Mouse (Mus musculus) induced T-regulatory cell, adult 2 months (primary cell): ENCODE data around the gene Rgs12.
A peak's percentile ranks its signal among the peaks of the same experiment; 100 is the strongest.

Source experiments
- DNase-seq: peaks from one replicate; pipeline ENCODE4 v3.0.0-alpha.2; 2012; ENCODE audit warnings: low read depth

The Rgs12 gene

GRCm38 (mm10) chr5:35033068-35033467, 83.8 kb downstream of the Rgs12 start:
- DNase-seq = peak; percentile 34

- DNase-seq = no peak
Measured at GRCm38 (mm10) chr5:35033619-35034018, 84.4 kb downstream of the Rgs12 start.

GRCm38 (mm10) chr5:35035141-35035540, 85.9 kb downstream of the Rgs12 start:
- no peak for DNase-seq

GRCm38 (mm10) chr5:35035795-35036194, 86.5 kb downstream of the Rgs12 start:
- DNase-seq = no peak

- no peak for DNase-seq
Measured at GRCm38 (mm10) chr5:35037438-35037837, 88.2 kb downstream of the Rgs12 start.

GRCm38 (mm10) chr5:35041268-35041829, 92.1 kb downstream of the Rgs12 start, which contains the start of gene Hgfac:
TSS of gene Hgfac (plus strand) at chr5:35041509.
- no peak for DNase-seq

- DNase-seq = peak; percentile 55
Measured at GRCm38 (mm10) chr5:35042431-35043109, 93.3 kb downstream of the Rgs12 start.

- peak; percentile 88 for DNase-seq
Measured at GRCm38 (mm10) chr5:35043110-35043451, 93.8 kb downstream of the Rgs12 start.

GRCm38 (mm10) chr5:35050541-35050940, 101.3 kb downstream of the Rgs12 start:
- no peak for DNase-seq

- DNase-seq = no peak
Measured at GRCm38 (mm10) chr5:35054628-35055027, 105.4 kb downstream of the Rgs12 start.

GRCm38 (mm10) chr5:35055076-35055475, 105.8 kb downstream of the Rgs12 start:
- DNase-seq = no peak

- peak; percentile 25 for DNase-seq
Measured at GRCm38 (mm10) chr5:35056604-35057432, 107.6 kb downstream of the Rgs12 start, which contains the start of gene Dok7. TSS of gene Dok7 (plus strand) at chr5:35056766.

- no peak for DNase-seq
Measured at GRCm38 (mm10) chr5:35057582-35057981, 108.3 kb downstream of the Rgs12 start.

- no peak for DNase-seq
Measured at GRCm38 (mm10) chr5:35058216-35058615, 109.0 kb downstream of the Rgs12 start.

GRCm38 (mm10) chr5:35060098-35060497, 110.9 kb downstream of the Rgs12 start:
- DNase-seq = no peak

GRCm38 (mm10) chr5:35069841-35070240, 120.6 kb downstream of the Rgs12 start:
- DNase-seq = no peak

- no peak for DNase-seq
Measured at GRCm38 (mm10) chr5:35070314-35070713, 121.1 kb downstream of the Rgs12 start.

- no peak for DNase-seq
Measured at GRCm38 (mm10) chr5:35070953-35071352, 121.7 kb downstream of the Rgs12 start.

- DNase-seq = no peak
Measured at GRCm38 (mm10) chr5:35071855-35072254, 122.6 kb downstream of the Rgs12 start.

- no peak for DNase-seq
Measured at GRCm38 (mm10) chr5:35073235-35073634, 124.0 kb downstream of the Rgs12 start.

- DNase-seq = no peak
Measured at GRCm38 (mm10) chr5:35073992-35074391, 124.7 kb downstream of the Rgs12 start.

- no peak for DNase-seq
Measured at GRCm38 (mm10) chr5:35076369-35076768, 127.1 kb downstream of the Rgs12 start.

GRCm38 (mm10) chr5:35079101-35079500, 129.9 kb downstream of the Rgs12 start:
- DNase-seq = no peak
